Mouse (Mus musculus): ENCODE measurements around the gene Olfr342.
A peak's percentile ranks its signal among the peaks of the same experiment; 100 is the strongest.

Olfr342 gene

DNA sequence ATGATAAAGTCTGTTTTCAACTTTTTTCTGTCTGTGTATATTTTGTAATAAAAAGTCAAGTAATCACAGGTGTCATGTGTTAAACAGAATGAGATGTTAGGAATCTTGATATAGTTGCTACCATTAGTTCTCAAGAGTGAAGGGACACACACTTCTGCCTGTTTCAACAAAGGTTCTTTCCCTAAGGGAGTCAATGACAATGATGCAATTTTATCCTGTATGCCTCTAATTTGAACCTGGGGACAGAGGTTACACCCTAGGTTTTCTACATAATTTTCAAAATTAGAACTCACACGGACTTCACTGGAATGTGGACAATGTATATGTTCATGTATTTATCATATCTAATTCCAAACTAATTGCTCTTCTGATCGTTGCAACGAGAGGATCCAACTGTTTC, at the start of gene Olfr342:
Gene Olfr342 (plus strand): TSS at position 301 of the 400 bp plus-strand sequence.
- DNase-seq (ENCODE audit: low spot score in 2 of 2): no peak

- no peak for DNase-seq (ENCODE audit: low spot score in 2 of 2)
Measured at GRCm38 (mm10) chr2:36482368-36482767, 42.4 kb upstream of the Olfr342 start, which contains the start of gene Olfr341. Gene Olfr341 (minus strand): TSS chr2:36482468.

- peak; percentile 5 to 11 for DNase-seq (ENCODE audit: low spot score in 2 of 2)
Measured at GRCm38 (mm10) chr2:36565156-36565555, 40.4 kb downstream of the Olfr342 start.

DNA sequence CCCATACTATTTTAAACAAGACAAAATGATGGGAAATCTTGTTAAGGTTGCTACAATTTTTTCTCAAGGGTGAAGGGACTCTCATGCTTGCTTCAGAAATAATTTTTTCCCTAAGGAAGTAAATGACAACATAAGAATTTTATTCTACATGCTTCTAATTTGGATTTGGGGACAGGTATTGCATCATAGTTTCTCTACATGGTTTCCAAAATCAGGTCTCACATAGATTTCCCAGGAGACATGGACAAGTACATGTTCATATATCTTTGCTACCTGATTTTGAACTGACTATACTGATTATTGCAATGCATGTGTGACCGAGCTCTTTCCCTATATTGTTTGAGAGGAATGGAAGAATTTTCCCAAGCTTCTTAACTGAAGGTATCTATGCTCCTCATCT, 41.6 kb downstream of the Olfr342 start, which contains the start of gene Olfr344:
Gene Olfr344 (plus strand): TSS at position 301 of the 400 bp plus-strand sequence.
- DNase-seq (ENCODE audit: low spot score in 2 of 2): no peak

GRCm38 (mm10) chr2:36567022-36567421, 42.2 kb downstream of the Olfr342 start:
- DNase-seq (ENCODE audit: low spot score in 2 of 2): no peak

GRCm38 (mm10) chr2:36567845-36568244, 43.0 kb downstream of the Olfr342 start:
- no peak for DNase-seq (ENCODE audit: low spot score in 2 of 2)

Measured in left cerebral cortex, adult 9 months (tissue).